Mouse (Mus musculus): ENCODE data around the gene Tmem183a. TPM values are rescaled to one million over a fixed set of nuclear protein-coding genes. Genes with fewer than 3 reads are reported as not detected.

The Tmem183a gene
- polyA plus RNA-seq, 1 experiment from 2014 or later = 93.0 TPM

DNA sequence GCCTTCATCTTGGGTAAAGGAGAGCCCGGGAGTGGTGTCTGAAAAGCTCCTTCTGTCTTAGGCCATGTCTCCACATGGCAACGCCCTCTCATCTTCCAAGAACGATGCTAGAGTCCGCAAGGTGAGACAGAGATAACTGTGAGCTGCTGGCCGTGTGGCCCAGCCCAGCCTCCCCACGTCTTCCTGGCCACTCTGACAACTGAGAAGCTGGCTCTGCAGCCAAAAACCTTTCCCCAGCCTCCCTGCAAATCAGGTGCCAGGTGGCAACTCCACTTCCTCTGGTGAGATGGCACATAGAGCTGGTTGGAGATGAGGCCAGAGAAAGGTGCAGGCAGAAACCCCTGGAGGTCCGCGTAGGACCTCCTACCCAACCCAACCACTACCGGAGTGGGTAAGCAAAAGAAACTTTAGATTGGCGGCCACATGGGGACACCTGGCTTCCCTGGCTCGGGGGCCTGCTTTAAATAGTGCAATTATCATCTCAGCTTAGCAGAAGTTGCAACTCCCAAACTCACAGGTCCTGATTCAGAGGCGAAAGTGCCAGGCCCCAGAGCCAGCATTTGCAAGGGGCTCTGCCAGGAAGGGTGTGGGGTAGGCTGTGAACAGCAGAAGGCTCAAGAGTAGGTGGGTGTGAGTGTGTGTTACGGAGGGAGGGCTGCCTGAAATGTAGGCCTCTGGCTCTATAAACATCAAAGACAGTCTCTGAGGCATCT lies 26.4 kb downstream of the Tmem183a start:
- H3K9ac ChIP-seq (replicated peaks; ENCODE audit: low read depth, low read length) = no peak overlapping the region
- no peak overlapping the region for H3K4me3 ChIP-seq (ENCODE audit: low read depth, low read length)
- no peaks in the 10 kb centered on the region for H3K36me3 ChIP-seq (ENCODE audit: control insufficient read depth, insufficient read depth, low read length)
- no peak for ATAC-seq (ENCODE audit: insufficient number of reproducible peaks, insufficient read depth, low FRiP score, low read depth)
- 75% methylated on average over 13 of the region's 13 CpGs for WGBS
- H3K27ac ChIP-seq (ENCODE audit: low read length) = no peak overlapping the region
- no peak overlapping the region for H3K4me2 ChIP-seq (replicated peaks; ENCODE audit: low read depth, low read length)
- peaks cover 3% of the 10 kb centered on the region; the same call in 1 of the 2 replicates for H3K4me1 ChIP-seq (ENCODE audit: control insufficient read depth, insufficient read depth, low read length)
- H3K27me3 ChIP-seq (ENCODE audit: control insufficient read depth, insufficient read depth, low read length) = no peaks in the 10 kb centered on the region
- no peaks in the 10 kb centered on the region for H3K9me3 ChIP-seq (ENCODE audit: control insufficient read depth, low read depth, low read length)

DNA sequence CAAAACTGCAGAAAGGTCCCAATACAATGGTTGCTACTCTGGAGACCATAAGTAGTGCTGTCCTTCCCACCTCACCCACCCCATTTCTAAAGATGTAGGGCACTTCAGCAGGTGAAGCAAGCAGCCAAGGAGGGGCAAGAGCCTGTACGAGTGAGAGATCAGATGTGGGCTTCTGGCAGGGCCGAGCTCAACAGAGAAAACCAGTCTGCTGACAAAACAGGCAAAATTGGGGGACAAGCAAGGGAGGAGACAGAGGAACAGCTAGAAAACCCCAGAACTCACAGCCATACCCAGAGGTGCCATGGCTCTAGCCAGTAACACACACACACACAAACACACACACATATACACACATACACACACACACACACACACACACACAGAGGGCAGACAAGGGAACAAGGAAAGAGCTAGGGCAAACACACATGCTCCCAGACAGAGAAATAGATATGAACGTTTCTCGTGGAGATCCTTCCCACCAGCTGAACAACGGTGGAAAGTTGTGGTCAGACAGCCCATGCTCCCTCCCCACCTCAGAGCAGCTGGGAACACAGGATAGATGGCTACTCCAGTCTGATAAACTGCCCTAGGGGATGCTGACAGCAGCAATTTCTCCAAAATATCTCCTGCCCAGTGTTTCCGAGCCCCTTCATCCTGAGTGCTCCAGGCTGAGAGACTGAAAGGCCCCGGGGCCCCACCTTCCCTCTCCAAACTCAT lies 27.5 kb downstream of the Tmem183a start:
- Histone ChIP-seq H3K4me2 (replicated peaks; ENCODE audit: low read depth, low read length) (no peak overlapping the region), H3K4me3 (ENCODE audit: low read depth, low read length) (no peak overlapping the region), H3K9me3 (ENCODE audit: control insufficient read depth, low read depth, low read length) (no peaks in the 10 kb centered on the region), H3K9ac (replicated peaks; ENCODE audit: low read depth, low read length) (no peak overlapping the region), H3K4me1 (ENCODE audit: control insufficient read depth, insufficient read depth, low read length) (peaks cover 3% of the 10 kb centered on the region; the same call in 1 of the 2 replicates), H3K36me3 (ENCODE audit: control insufficient read depth, insufficient read depth, low read length) (no peaks in the 10 kb centered on the region), H3K27ac (ENCODE audit: low read length) (no peak overlapping the region), H3K27me3 (ENCODE audit: control insufficient read depth, insufficient read depth, low read length) (no peaks in the 10 kb centered on the region)
- WGBS = 65% methylated on average over 7 of the region's 7 CpGs
- ATAC-seq (ENCODE audit: insufficient number of reproducible peaks, insufficient read depth, low FRiP score, low read depth) = no peak

DNA sequence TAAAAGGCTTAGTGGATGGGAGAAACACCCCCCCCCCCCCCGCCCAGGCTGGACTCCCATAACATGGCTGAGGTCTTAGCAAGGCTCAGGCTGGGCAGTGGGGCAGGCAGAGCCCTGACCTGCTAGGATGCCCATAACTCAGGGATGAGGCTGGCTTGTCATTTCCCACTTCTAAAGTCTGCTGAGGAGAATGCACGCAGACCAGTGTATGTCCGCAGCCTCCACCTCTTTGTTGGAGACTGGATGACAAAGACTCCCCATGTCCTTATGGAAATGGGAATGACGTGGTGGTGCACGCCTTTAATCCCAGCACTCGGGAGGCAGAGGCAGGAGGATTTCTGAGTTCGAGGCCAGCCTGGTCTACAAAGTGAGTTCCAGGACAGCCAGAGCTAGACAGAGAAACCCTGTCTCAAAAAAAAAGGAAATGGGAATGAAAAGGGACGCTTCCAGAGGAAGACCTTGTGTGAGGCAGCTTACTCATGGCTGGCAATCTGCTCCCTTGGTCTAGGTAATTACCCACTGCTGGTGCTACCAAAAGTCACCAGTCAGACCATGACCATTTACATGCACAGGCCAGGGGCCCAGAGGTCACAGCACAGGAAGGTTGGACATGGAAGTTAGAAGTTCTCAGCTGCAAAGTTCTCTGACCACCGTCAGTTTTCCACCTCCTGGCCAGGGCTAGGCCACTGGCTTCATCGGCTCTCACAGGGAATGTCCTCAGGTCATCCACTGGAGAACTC lies 28.2 kb downstream of the Tmem183a start:
- no peak for ATAC-seq (ENCODE audit: insufficient number of reproducible peaks, insufficient read depth, low FRiP score, low read depth)
- Histone ChIP-seq H3K4me2 (replicated peaks; ENCODE audit: low read depth, low read length) (no peak overlapping the region), H3K27me3 (ENCODE audit: control insufficient read depth, insufficient read depth, low read length) (no peaks in the 10 kb centered on the region), H3K9ac (replicated peaks; ENCODE audit: low read depth, low read length) (no peak overlapping the region), H3K9me3 (ENCODE audit: control insufficient read depth, low read depth, low read length) (no peaks in the 10 kb centered on the region), H3K36me3 (ENCODE audit: control insufficient read depth, insufficient read depth, low read length) (no peaks in the 10 kb centered on the region), H3K27ac (ENCODE audit: low read length) (no peak overlapping the region), H3K4me1 (ENCODE audit: control insufficient read depth, insufficient read depth, low read length) (peaks cover 3% of the 10 kb centered on the region; the same call in 1 of the 2 replicates), H3K4me3 (ENCODE audit: low read depth, low read length) (no peak overlapping the region)
- WGBS = 85% methylated on average over 10 of the region's 10 CpGs

DNA sequence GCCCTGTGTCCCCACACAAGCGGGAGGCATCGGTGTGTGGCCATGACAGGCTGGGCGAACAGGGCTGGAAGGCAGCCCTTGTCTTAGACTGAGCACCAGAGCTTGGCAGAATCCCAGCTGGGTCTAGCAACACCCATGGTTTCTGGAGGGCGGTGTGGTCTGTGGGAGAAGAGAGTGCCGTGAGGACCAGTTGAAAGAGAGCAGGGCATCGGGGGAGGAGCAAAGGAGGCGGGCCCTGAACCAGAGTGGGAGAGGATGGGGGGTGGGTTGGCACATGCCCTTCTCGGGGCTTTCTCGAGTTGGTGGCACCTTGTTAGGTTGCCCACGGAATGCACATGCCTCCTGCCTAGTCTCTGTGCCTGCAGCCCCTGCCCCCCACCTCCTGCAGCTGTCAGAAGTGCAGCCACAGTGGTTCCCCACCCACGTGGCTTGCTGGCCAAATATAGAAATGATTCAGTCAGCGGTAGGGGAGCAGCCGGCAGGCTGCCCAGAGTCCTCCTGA lies 29.0 kb downstream of the Tmem183a start, which contains the start of gene Ppfia4:
Ppfia4 (minus strand) TSS at position 159 of the 502 bp plus-strand sequence.
- Histone ChIP-seq H3K9ac (replicated peaks; ENCODE audit: low read depth, low read length) (no peak within 1 kb of the TSS), H3K4me2 (replicated peaks; ENCODE audit: low read depth, low read length) (no peak within 1 kb of the TSS)

DNA sequence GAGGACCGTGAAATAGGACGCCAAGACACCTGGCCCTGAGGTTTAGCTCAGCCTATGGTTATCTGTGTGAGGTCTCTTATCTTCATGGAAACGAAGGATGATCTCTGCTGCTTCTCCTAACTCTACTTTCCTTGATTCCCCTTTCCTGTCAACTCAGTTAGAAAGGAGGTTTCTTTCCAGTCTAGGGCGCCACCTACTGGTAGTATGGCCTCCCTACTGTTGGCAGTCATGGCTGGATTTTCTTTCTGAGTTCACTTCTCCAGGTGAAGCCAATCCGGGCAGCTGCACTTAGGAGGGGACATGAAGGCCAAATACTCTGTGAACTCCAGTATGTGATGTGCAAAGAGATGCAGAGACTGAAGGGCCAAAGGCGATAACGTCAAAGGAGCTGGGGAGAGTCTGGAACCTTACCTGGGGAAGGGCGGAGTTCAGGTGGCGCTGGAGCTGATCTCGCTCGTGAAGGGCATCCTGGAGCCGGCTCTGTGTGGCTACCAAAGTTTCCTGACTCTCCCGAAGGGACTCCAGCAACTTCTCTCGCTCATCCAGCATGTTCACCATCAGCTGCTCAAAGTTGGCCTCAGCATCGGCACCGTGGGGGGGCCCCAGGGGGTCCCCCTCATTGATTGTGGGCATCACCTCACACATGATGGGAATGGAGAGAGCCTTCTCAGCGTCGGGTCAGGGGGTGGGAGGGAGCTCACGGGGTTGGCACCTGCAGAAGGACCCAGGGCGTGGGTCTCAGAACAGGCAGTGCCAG lies 29.7 kb downstream of the Tmem183a start:
- Histone ChIP-seq H3K9ac (replicated peaks; ENCODE audit: low read depth, low read length) (no peak overlapping the region), H3K27ac (ENCODE audit: low read length) (no peak overlapping the region), H3K4me2 (replicated peaks; ENCODE audit: low read depth, low read length) (no peak overlapping the region), H3K4me1 (ENCODE audit: control insufficient read depth, insufficient read depth, low read length) (peaks cover 3% of the 10 kb centered on the region; the same call in 1 of the 2 replicates), H3K36me3 (ENCODE audit: control insufficient read depth, insufficient read depth, low read length) (no peaks in the 10 kb centered on the region), H3K4me3 (ENCODE audit: low read depth, low read length) (no peak overlapping the region), H3K27me3 (ENCODE audit: control insufficient read depth, insufficient read depth, low read length) (no peaks in the 10 kb centered on the region), H3K9me3 (ENCODE audit: control insufficient read depth, low read depth, low read length) (no peaks in the 10 kb centered on the region)
- ATAC-seq (ENCODE audit: insufficient number of reproducible peaks, insufficient read depth, low FRiP score, low read depth) = 0 out of 2 replicates have a peak, but pooled peaks have one; percentile 29
- 54% methylated on average over 20 of the region's 20 CpGs for WGBS

More for the DNA sequence above, 29.0 kb downstream of the Tmem183a start, which contains the start of gene Ppfia4:
- Histone ChIP-seq H3K27ac (ENCODE audit: low read length) (no peak within 1 kb of the TSS), H3K27me3 (ENCODE audit: control insufficient read depth, insufficient read depth, low read length) (no peaks in the 10 kb centered on the region), H3K4me3 (ENCODE audit: low read depth, low read length) (no peak within 1 kb of the TSS), H3K9me3 (ENCODE audit: control insufficient read depth, low read depth, low read length) (no peaks in the 10 kb centered on the region), H3K4me1 (ENCODE audit: control insufficient read depth, insufficient read depth, low read length) (peaks cover 3% of the 10 kb centered on the region; the same call in 1 of the 2 replicates), H3K36me3 (ENCODE audit: control insufficient read depth, insufficient read depth, low read length) (no peaks in the 10 kb centered on the region)
- ATAC-seq (ENCODE audit: insufficient number of reproducible peaks, insufficient read depth, low FRiP score, low read depth) = 0 out of 2 replicates have a peak, but pooled peaks have one; percentile 42
- 43% methylated on average over 13 of the region's 13 CpGs for WGBS

DNA sequence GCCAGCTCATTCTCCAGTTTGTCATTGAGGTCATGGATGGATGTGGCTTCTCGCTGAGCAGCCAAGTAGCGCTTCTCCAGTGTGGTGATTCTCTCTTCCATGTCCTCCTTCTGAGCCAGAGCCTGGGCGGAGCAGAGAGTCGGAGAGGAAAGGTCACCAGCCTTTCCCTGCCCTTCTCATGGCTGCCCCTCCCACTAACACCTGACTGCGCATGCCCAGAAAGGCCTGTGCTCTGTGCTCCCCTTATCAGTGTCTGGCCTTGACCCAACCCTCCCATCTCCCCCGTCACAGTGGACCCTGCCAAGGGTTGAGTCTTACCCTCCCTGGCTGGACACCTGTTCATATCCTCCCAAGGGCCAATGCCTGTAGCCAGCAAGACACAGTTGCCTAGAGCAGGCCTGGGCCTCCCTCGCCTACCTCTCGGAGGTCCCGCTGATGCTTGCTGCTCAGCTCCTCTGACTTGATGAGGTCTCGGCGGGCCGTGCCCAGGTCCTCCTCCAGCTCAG lies 34.9 kb downstream of the Tmem183a start:
- Histone ChIP-seq H3K27me3 (ENCODE audit: control insufficient read depth, insufficient read depth, low read length) (no peaks in the 10 kb centered on the region), H3K9me3 (ENCODE audit: control insufficient read depth, low read depth, low read length) (no peaks in the 10 kb centered on the region), H3K9ac (replicated peaks; ENCODE audit: low read depth, low read length) (no peak overlapping the region), H3K4me3 (ENCODE audit: low read depth, low read length) (no peak overlapping the region), H3K36me3 (ENCODE audit: control insufficient read depth, insufficient read depth, low read length) (no peaks in the 10 kb centered on the region), H3K4me1 (ENCODE audit: control insufficient read depth, insufficient read depth, low read length) (no peaks in the 10 kb centered on the region), H3K4me2 (replicated peaks; ENCODE audit: low read depth, low read length) (no peak overlapping the region), H3K27ac (ENCODE audit: low read length) (no peak overlapping the region)
- ATAC-seq (ENCODE audit: insufficient number of reproducible peaks, insufficient read depth, low FRiP score, low read depth) = no peak
- WGBS = 90% methylated on average over 12 of the region's 12 CpGs

DNA sequence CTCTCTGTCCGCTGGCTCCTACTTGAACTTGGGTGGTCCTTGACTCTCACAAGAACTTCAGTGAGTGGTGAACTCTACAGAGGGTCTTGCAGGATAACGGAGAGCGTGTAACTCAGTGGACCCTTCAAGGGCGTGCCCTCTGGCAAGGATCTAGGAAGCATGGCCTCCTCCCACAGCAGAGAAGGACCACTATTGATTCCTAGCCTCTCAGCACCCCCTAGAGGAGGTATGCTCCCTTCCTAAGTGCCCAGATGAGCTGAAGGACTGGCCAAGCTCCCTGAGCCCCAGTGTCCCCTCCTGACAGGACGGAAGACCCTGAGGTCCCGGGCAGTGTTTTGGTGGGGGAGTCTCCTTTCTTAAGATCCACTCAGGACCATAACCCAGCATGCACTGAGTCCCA lies 39.2 kb downstream of the Tmem183a start:
- Histone ChIP-seq H3K36me3 (ENCODE audit: control insufficient read depth, insufficient read depth, low read length) (no peaks in the 10 kb centered on the region), H3K4me1 (ENCODE audit: control insufficient read depth, insufficient read depth, low read length) (0 out of 2 replicates have a peak, but pooled peaks cover 3% of the 10 kb centered on the region), H3K4me2 (replicated peaks; ENCODE audit: low read depth, low read length) (no peak overlapping the region), H3K27ac (ENCODE audit: low read length) (no peak overlapping the region), H3K27me3 (ENCODE audit: control insufficient read depth, insufficient read depth, low read length) (no peaks in the 10 kb centered on the region), H3K9ac (replicated peaks; ENCODE audit: low read depth, low read length) (no peak overlapping the region), H3K4me3 (ENCODE audit: low read depth, low read length) (no peak overlapping the region), H3K9me3 (ENCODE audit: control insufficient read depth, low read depth, low read length) (no peaks in the 10 kb centered on the region)
- WGBS = 84% methylated on average over 6 of the region's 6 CpGs
- no peak for ATAC-seq (ENCODE audit: insufficient number of reproducible peaks, insufficient read depth, low FRiP score, low read depth)

Data from stomach, embryonic 14.5 days (tissue).